Comparison of ENCODE assay signal across 12 mouse cellular contexts in genomic region chr4:101192241-101192976, GRCm38 (mm10).
DNase-seq lines count a peak whose midpoint lies in the region; ATAC-seq and TF ChIP-seq lines count a peak whose summit lies in the region.
"Had no signal": no experiment of that assay in that cellular context is flagged by ENCODE, and none has a peak within 500 bp of the region (broad histone marks: within the 10 kb centered on the region; RNA-seq: fewer than 3 reads in every experiment).

No protein-coding gene starts in this region.

- no peak overlapping the region for H3K9ac ChIP-seq in intestine, embryonic 14.5 days (ENCODE audit: low read length)
- H3K9ac ChIP-seq: hindbrain, embryonic 14.5 days; lung, embryonic 15.5 days had no signal

- peak; percentile 57 for DNase-seq in CD4-positive helper T cell, adult 2 months (ENCODE audit: low read depth, low spot score)
- DNase-seq in G1E (ENCODE audit: low spot score) = peak; percentile 72
- no peak for DNase-seq in intestine, embryonic 14.5 days (ENCODE audit: low spot score)
- DNase-seq in ovary, postnatal 36 days (ENCODE audit: low spot score) = no peak
- no peak for DNase-seq in gastrocnemius, adult 2 months
- DNase-seq in left cerebral cortex, postnatal 14 days (ENCODE audit: low spot score in 2 of 2) = no peak
- DNase-seq: cerebellum, adult 11 months; gastrocnemius, postnatal 25 days; layer of hippocampus, postnatal 36 days had no signal

- H3K27me3 ChIP-seq in G1E (ENCODE audit: insufficient read depth, low read length) = no peaks in the 10 kb centered on the region
- no peaks in the 10 kb centered on the region for H3K27me3 ChIP-seq in intestine, embryonic 14.5 days (replicated peaks; ENCODE audit: control insufficient read depth, insufficient read depth, low read length)
- H3K27me3 ChIP-seq: lung, embryonic 15.5 days had no signal

- 80% methylated on average over 5 of the region's 5 CpGs for WGBS in intestine, embryonic 14.5 days

- no peak overlapping the region for H3K27ac ChIP-seq in intestine, embryonic 14.5 days (ENCODE audit: low read depth)
- no peak overlapping the region for H3K27ac ChIP-seq in gastrocnemius, adult 2 months
- H3K27ac ChIP-seq: hindbrain, embryonic 14.5 days; lung, embryonic 15.5 days had no signal

- intact Hi-C loops in gastrocnemius, adult 2 months (cut with DNase I) = loop anchor here (10.0 kb wide), 1 partner anchor 172 kb away; no protein-coding TSS in a partner anchor
- intact Hi-C loops in left cerebral cortex, postnatal 14 days (cut with DNase I) = no loop called here

- peaks cover 67% of the 10 kb centered on the region for H3K36me3 ChIP-seq in G1E (replicated peaks)
- H3K36me3 ChIP-seq in intestine, embryonic 14.5 days (ENCODE audit: control insufficient read depth, insufficient read depth, low read length) = peaks cover 21% of the 10 kb centered on the region

- no peak for TF ChIP-seq CTCF in G1E (IDR thresholded peaks at IDR 0.05; ENCODE audit: low read depth, low read length)
- TF ChIP-seq CTCF in gastrocnemius, adult 2 months (IDR thresholded peaks at IDR 0.05) = no peak

- no peak overlapping the region; the same call in 1 of the 2 replicates for H3K4me3 ChIP-seq in G1E (ENCODE audit: low read depth, low read length)
- H3K4me3 ChIP-seq in intestine, embryonic 14.5 days (ENCODE audit: low read depth, low read length) = no peak overlapping the region
- H3K4me3 ChIP-seq in gastrocnemius, adult 2 months = no peak overlapping the region
- H3K4me3 ChIP-seq: lung, embryonic 15.5 days had no signal

- H3K4me1 ChIP-seq in G1E (ENCODE audit: insufficient read depth, low read depth, low read length) = peaks cover 52% of the 10 kb centered on the region
- peaks cover 3% of the 10 kb centered on the region for H3K4me1 ChIP-seq in intestine, embryonic 14.5 days (replicated peaks; ENCODE audit: control insufficient read depth, insufficient read depth, low read length)

- H3K4me2 ChIP-seq in intestine, embryonic 14.5 days (ENCODE audit: low read length) = no peak overlapping the region
- H3K4me2 ChIP-seq: hindbrain, embryonic 14.5 days; lung, embryonic 15.5 days had no signal

- peak; percentile 96 for ATAC-seq in G1E (ENCODE audit: extremely low read depth, insufficient number of reproducible peaks, low FRiP score, poor library complexity, severe bottlenecking)
- ATAC-seq in intestine, embryonic 14.5 days (replicated peaks; ENCODE audit: low FRiP score, low TSS enrichment, low read depth) = 0 out of 2 replicates have a peak, but pooled peaks have one; percentile 40
- peak; percentile 56 for ATAC-seq in megakaryocyte, adult 5-6 weeks (ENCODE audit: poor library complexity, severe bottlenecking)

- no peaks in the 10 kb centered on the region for H3K9me3 ChIP-seq in G1E (replicated peaks)
- H3K9me3 ChIP-seq in intestine, embryonic 14.5 days (ENCODE audit: control insufficient read depth, low read length) = no peaks in the 10 kb centered on the region
- H3K9me3 ChIP-seq: lung, embryonic 15.5 days had no signal

Comparison
In these comparisons a context has a peak if more than half of its experiments do, and no peak if none do; other contexts are left out.
1. DNase-seq: peak in CD4-positive helper T cell, adult 2 months (single experiment) and G1E (single experiment); none in intestine, embryonic 14.5 days (single experiment), ovary, postnatal 36 days (single experiment), gastrocnemius, adult 2 months (single experiment) and left cerebral cortex, postnatal 14 days (0 of 2).
2. ATAC-seq: peak in every context shown above with its lines; median percentile 96 in G1E; 56 in megakaryocyte, adult 5-6 weeks; 40 in intestine, embryonic 14.5 days.